Mouse (Mus musculus) cerebellum, adult 2 months (tissue): ENCODE measurements at regions not wholly inside any gene's neighbourhood (a gene's known extent, or its start where the extent isn't known, plus 50 kb on each side); places are given as distances from the start of the nearest gene placed in this dataset.

ENCODE experiments used
- DNase-seq, 2 experiments: peaks; one replicate each; pipeline ENCODE4 v3.0.0; 2021
- H3K27ac ChIP-seq: fragments of 200-500 bp; 2 replicates; pipeline ENCODE4 v1.5.1; 2012; ENCODE audit warnings: low read length, control low read depth, inconsistent platforms; ENCODE audit not compliant: insufficient read depth
- H3K27me3 ChIP-seq: fragments of 200-500 bp; 2 replicates; pipeline ENCODE4 v1.6.1; 2012; ENCODE audit warnings: inconsistent platforms, mild to moderate bottlenecking, low read length, moderate library complexity; ENCODE audit not compliant: control insufficient read depth, insufficient read depth
- H3K4me1 ChIP-seq: fragments of 200-500 bp; 2 replicates; pipeline ENCODE4 v1.6.1; 2011; ENCODE audit warnings: low read length; ENCODE audit not compliant: control insufficient read depth, insufficient read depth
- H3K4me3 ChIP-seq: fragments of 200-500 bp; replicated peaks from 2 replicates; pipeline ENCODE3; 2011; ENCODE audit warnings: mild to moderate bottlenecking, low read depth, low read length, control low read depth; ENCODE audit not compliant: insufficient read depth
- CTCF ChIP-seq: fragments of 200-500 bp; IDR thresholded peaks from 2 replicates; pipeline ENCODE4 v1.5.1; 2011; ENCODE audit warnings: low read depth, mild to moderate bottlenecking, control low read depth, low read length, moderate library complexity, borderline replicate concordance; ENCODE audit not compliant: insufficient read depth
- POLR2A ChIP-seq: fragments of 200-500 bp; IDR thresholded peaks from 2 replicates; pipeline ENCODE4 v1.6.1; 2011; ENCODE audit warnings: low read length, control low read depth, borderline replicate concordance; ENCODE audit not compliant: insufficient read depth
- WGBS: fragments of 180-500 bp; shearing (Covaris S2); methylation state at CpG from one replicate; pipeline ENCODE4 v1.1.7; 2018; 5-methylcytosine and 5-hydroxymethylcytosine counted together

- no peaks in the 10 kb centered on the region for H3K27me3 ChIP-seq
- H3K27ac ChIP-seq: no peak overlapping the region
- H3K4me3 ChIP-seq: no peak overlapping the region
- TF ChIP-seq POLR2A (no peak), CTCF (no peak)
- 27% methylated on average over 4 of the region's 4 CpGs for WGBS
- no peaks in the 10 kb centered on the region for H3K4me1 ChIP-seq
- no peak for DNase-seq
Measured at GRCm38 (mm10) chr14:17158324-17158723, 339.4 kb upstream of the Rarb start.

- no peak for DNase-seq
- 70% methylated on average over 2 of the region's 2 CpGs for WGBS
Measured at GRCm38 (mm10) chr14:17156402-17156954, 337.5 kb upstream of the Rarb start.

GRCm38 (mm10) chr14:17120679-17121078 lies 301.7 kb upstream of the Rarb start:
- no peak for TF ChIP-seq POLR2A
- no peak for DNase-seq
- Histone ChIP-seq H3K4me3 (no peak overlapping the region), H3K27ac (no peak overlapping the region), H3K27me3 (no peaks in the 10 kb centered on the region), H3K4me1 (no peaks in the 10 kb centered on the region)
- 87% methylated on average over 1 of the region's 1 CpGs for WGBS

More at GRCm38 (mm10) chr14:17156402-17156954, 337.5 kb upstream of the Rarb start:
- no peaks in the 10 kb centered on the region for H3K27me3 ChIP-seq
- H3K27ac ChIP-seq: no peak overlapping the region
- H3K4me3 ChIP-seq: no peak overlapping the region
- no peak for TF ChIP-seq POLR2A
- TF ChIP-seq CTCF: no peak
- H3K4me1 ChIP-seq: no peaks in the 10 kb centered on the region

- no peak overlapping the region for H3K27ac ChIP-seq
- no peak for DNase-seq
- no peak overlapping the region for H3K4me3 ChIP-seq
- TF ChIP-seq POLR2A (no peak), CTCF (no peak)
- H3K4me1 ChIP-seq: no peaks in the 10 kb centered on the region
- H3K27me3 ChIP-seq: no peaks in the 10 kb centered on the region
- 98% methylated on average over 1 of the region's 1 CpGs for WGBS
Measured at GRCm38 (mm10) chr14:17106668-17107067, 287.7 kb upstream of the Rarb start.

- TF ChIP-seq POLR2A (no peak), CTCF (no peak)
- DNase-seq: no peak
- H3K4me3 ChIP-seq: no peak overlapping the region
- no peaks in the 10 kb centered on the region for H3K27me3 ChIP-seq
- H3K4me1 ChIP-seq: no peaks in the 10 kb centered on the region
- H3K27ac ChIP-seq: no peak overlapping the region
Measured at GRCm38 (mm10) chr14:17102486-17102885, 283.5 kb upstream of the Rarb start.

- no peak overlapping the region for H3K27ac ChIP-seq
- WGBS: 24% methylated on average over 4 of the region's 4 CpGs
- H3K4me3 ChIP-seq: no peak overlapping the region
- no peaks in the 10 kb centered on the region for H3K4me1 ChIP-seq
- TF ChIP-seq POLR2A: no peak
- no peak for TF ChIP-seq CTCF
- no peak for DNase-seq
- H3K27me3 ChIP-seq: no peaks in the 10 kb centered on the region; the same call in 1 of the 2 replicates
Measured at GRCm38 (mm10) chr14:17090573-17090937, 271.6 kb upstream of the Rarb start.

- 37% methylated on average over 3 of the region's 3 CpGs for WGBS
- Histone ChIP-seq H3K4me1 (no peaks in the 10 kb centered on the region), H3K27ac (no peak overlapping the region), H3K4me3 (no peak overlapping the region), H3K27me3 (no peaks in the 10 kb centered on the region; the same call in 1 of the 2 replicates)
- TF ChIP-seq CTCF: no peak
- no peak for DNase-seq
Measured at GRCm38 (mm10) chr14:17089640-17090572, 270.9 kb upstream of the Rarb start.

- H3K4me1 ChIP-seq: no peaks in the 10 kb centered on the region
- no peak overlapping the region for H3K27ac ChIP-seq
- no peak for DNase-seq
- no peaks in the 10 kb centered on the region for H3K27me3 ChIP-seq
- no peak for TF ChIP-seq CTCF
- TF ChIP-seq POLR2A: no peak
- H3K4me3 ChIP-seq: no peak overlapping the region
Measured at GRCm38 (mm10) chr14:17089089-17089634, 270.2 kb upstream of the Rarb start.
